Mouse (Mus musculus) embryonic facial prominence, embryonic 14.5 days (tissue): ENCODE results near the gene Gm20388. TPM values are rescaled to one million over a fixed set of nuclear protein-coding genes. Genes with fewer than 3 reads are reported as not detected.

ENCODE experiments used
- ATAC-seq: fragments of 200-750 bp; cut with Nextera tagmentation; 2 replicates; pipeline ENCODE4 v1.8.0; 2017; ENCODE audit warnings: low read depth, moderate number of reproducible peaks, moderate TSS enrichment
- DNase-seq: peaks from one replicate; pipeline ENCODE4 v3.0.0-alpha.2; 2015; ENCODE audit warnings: low spot score
- H3K27ac ChIP-seq: fragments of 300-500 bp; sonication (generic); replicated peaks from 2 replicates; pipeline ENCODE4 v1.5.1; 2014; ENCODE audit warnings: low read depth, mild to moderate bottlenecking, low read length, moderate library complexity
- H3K27me3 ChIP-seq: fragments of 300-500 bp; sonication (generic); replicated peaks from 2 replicates; pipeline ENCODE4 v1.6.1; 2014; ENCODE audit warnings: low read length; ENCODE audit not compliant: control insufficient read depth, insufficient read depth
- H3K36me3 ChIP-seq: fragments of 300-500 bp; sonication (generic); 2 replicates; pipeline ENCODE4 v1.6.1; 2014; ENCODE audit warnings: low read length, mixed read lengths; ENCODE audit not compliant: control insufficient read depth, insufficient read depth
- H3K4me1 ChIP-seq: fragments of 300-500 bp; sonication (generic); 2 replicates; pipeline ENCODE4 v1.6.1; 2014; ENCODE audit warnings: antibody characterized with exemption, low read length; ENCODE audit not compliant: control insufficient read depth, insufficient read depth
- H3K4me2 ChIP-seq: fragments of 300-500 bp; sonication (generic); 2 replicates; pipeline ENCODE4 v1.6.1; 2014; ENCODE audit warnings: low read depth, mild to moderate bottlenecking, low read length, moderate library complexity, mixed read lengths
- H3K4me3 ChIP-seq: fragments of 300-500 bp; sonication (generic); 2 replicates; pipeline ENCODE4 v1.5.1; 2014; ENCODE audit warnings: low read depth, mild to moderate bottlenecking, low read length
- H3K9ac ChIP-seq: fragments of 300-500 bp; sonication (generic); 2 replicates; pipeline ENCODE4 v1.6.1; 2014; ENCODE audit warnings: low read depth, mild to moderate bottlenecking, low read length, moderate library complexity, mixed read lengths
- H3K9me3 ChIP-seq: fragments of 300-500 bp; sonication (generic); 2 replicates; pipeline ENCODE4 v1.6.1; 2016; ENCODE audit warnings: low read length; ENCODE audit not compliant: control insufficient read depth
- WGBS: fragments of 180-500 bp; shearing (Covaris S2); extraction: QIAGEN DNeasy Blood & Tissue Kit; methylation state at CpG from one replicate; pipeline ENCODE4 v1.1.7; 2014; 5-methylcytosine and 5-hydroxymethylcytosine counted together
- polyA plus RNA-seq: library from polyadenylated mRNA; unstranded; fragments of >200 nt; fragmentation: Nextera tagmentation; extraction: Ambion mirVana; gene quantifications from 2 replicates; pipeline ENCODE4 v1.2.1, GENCODE M21; 2014

Gm20388 gene
- polyA plus RNA-seq, 1 experiment from 2014 or later: not detected

GRCm38 (mm10) chr8:123329961-123330360 lies 3419.3 kb downstream of the Gm20388 start:
- ATAC-seq (no peak), DNase-seq (no peak)
- Histone ChIP-seq H3K9ac (no peak overlapping the region), H3K27ac (no peak overlapping the region), H3K27me3 (peaks cover 14% of the 10 kb centered on the region; the same call in 1 of the 2 replicates), H3K4me3 (no peak overlapping the region), H3K9me3 (no peaks in the 10 kb centered on the region), H3K4me2 (no peak overlapping the region), H3K36me3 (no peaks in the 10 kb centered on the region), H3K4me1 (peaks cover 5% of the 10 kb centered on the region; the same call in 1 of the 2 replicates)
- WGBS: 72% methylated on average over 5 of the region's 5 CpGs

- H3K36me3 ChIP-seq: no peaks in the 10 kb centered on the region
- H3K4me3 ChIP-seq: no peak overlapping the region
- no peaks in the 10 kb centered on the region for H3K9me3 ChIP-seq
- H3K27me3 ChIP-seq: peaks cover 14% of the 10 kb centered on the region; the same call in 1 of the 2 replicates
- DNase-seq: no peak
- no peak overlapping the region for H3K27ac ChIP-seq
- H3K4me1 ChIP-seq: peaks cover 5% of the 10 kb centered on the region; the same call in 1 of the 2 replicates
- no peak overlapping the region for H3K4me2 ChIP-seq
- no peak for ATAC-seq
- H3K9ac ChIP-seq: no peak overlapping the region
- 64% methylated on average over 6 of the region's 6 CpGs for WGBS
These were observed 3420.1 kb downstream of the Gm20388 start for GRCm38 (mm10) chr8:123330701-123331100.

- no peaks in the 10 kb centered on the region for H3K9me3 ChIP-seq
These were observed 3420.7 kb downstream of the Gm20388 start for GRCm38 (mm10) chr8:123331301-123331700.

GRCm38 (mm10) chr8:123331810-123332209 lies 3421.2 kb downstream of the Gm20388 start:
- peaks cover 5% of the 10 kb centered on the region; the same call in 1 of the 2 replicates for H3K4me1 ChIP-seq
- H3K27ac ChIP-seq: no peak overlapping the region
- H3K27me3 ChIP-seq: peaks cover 14% of the 10 kb centered on the region; the same call in 1 of the 2 replicates
- H3K36me3 ChIP-seq: no peaks in the 10 kb centered on the region
- no peak overlapping the region for H3K9ac ChIP-seq
- no peaks in the 10 kb centered on the region for H3K9me3 ChIP-seq
- H3K4me3 ChIP-seq: peak overlapping the region; percentile 56
- DNase-seq (no peak), ATAC-seq (no peak)
- H3K4me2 ChIP-seq: peak overlapping the region; percentile 90
- 37% methylated on average over 8 of the region's 8 CpGs for WGBS

More at GRCm38 (mm10) chr8:123331301-123331700, 3420.7 kb downstream of the Gm20388 start:
- 78% methylated on average over 2 of the region's 2 CpGs for WGBS
- no peak overlapping the region for H3K9ac ChIP-seq
- no peak overlapping the region for H3K27ac ChIP-seq
- H3K4me1 ChIP-seq: peaks cover 5% of the 10 kb centered on the region; the same call in 1 of the 2 replicates
- H3K27me3 ChIP-seq: peaks cover 14% of the 10 kb centered on the region; the same call in 1 of the 2 replicates
- no peak for DNase-seq
- no peak for ATAC-seq
- no peaks in the 10 kb centered on the region for H3K36me3 ChIP-seq
- H3K4me2 ChIP-seq: no peak overlapping the region
- no peak overlapping the region for H3K4me3 ChIP-seq

- WGBS: under 1% methylated on average over 26 of the region's 85 CpGs
- H3K27ac ChIP-seq: no peak within 1 kb of the TSS
- DNase-seq: peak; percentile 87
- peak within 1 kb of the TSS; percentile 48 for H3K9ac ChIP-seq
- H3K4me3 ChIP-seq: peak within 1 kb of the TSS; percentile 56
- H3K36me3 ChIP-seq: no peaks in the 10 kb centered on the region
- peaks cover 5% of the 10 kb centered on the region; the same call in 1 of the 2 replicates for H3K4me1 ChIP-seq
- peak within 1 kb of the TSS; percentile 90 for H3K4me2 ChIP-seq
- H3K9me3 ChIP-seq: no peaks in the 10 kb centered on the region
- ATAC-seq: peak; percentile 91
- peaks cover 14% of the 10 kb centered on the region; the same call in 1 of the 2 replicates for H3K27me3 ChIP-seq
These were observed 3421.8 kb downstream of the Gm20388 start, which contains the start of gene Spire2 for GRCm38 (mm10) chr8:123332262-123333090. Gene Spire2, plus strand, starts transcription at chr8:123332713.

- Histone ChIP-seq H3K4me1 (peaks cover 5% of the 10 kb centered on the region; the same call in 1 of the 2 replicates), H3K4me2 (peak overlapping the region; percentile 90), H3K9me3 (no peaks in the 10 kb centered on the region), H3K27me3 (peaks cover 14% of the 10 kb centered on the region; the same call in 1 of the 2 replicates), H3K36me3 (no peaks in the 10 kb centered on the region), H3K4me3 (peak overlapping the region; percentile 56), H3K9ac (peak overlapping the region; percentile 48), H3K27ac (no peak overlapping the region)
- 5% methylated on average over 12 of the region's 21 CpGs for WGBS
- ATAC-seq (no peak), DNase-seq (no peak)
These were observed 3422.5 kb downstream of the Gm20388 start for GRCm38 (mm10) chr8:123333091-123333587.

GRCm38 (mm10) chr8:123333864-123334263 lies 3423.2 kb downstream of the Gm20388 start:
- Histone ChIP-seq H3K9ac (no peak overlapping the region), H3K9me3 (no peaks in the 10 kb centered on the region), H3K4me3 (peak overlapping the region; percentile 2; the same call in 1 of the 2 replicates), H3K36me3 (no peaks in the 10 kb centered on the region), H3K4me2 (peak overlapping the region; percentile 90; the same call in 1 of the 2 replicates), H3K4me1 (peaks cover 5% of the 10 kb centered on the region; the same call in 1 of the 2 replicates), H3K27me3 (peaks cover 14% of the 10 kb centered on the region; the same call in 1 of the 2 replicates), H3K27ac (no peak overlapping the region)
- ATAC-seq: no peak
- 7% methylated on average over 7 of the region's 7 CpGs for WGBS
- DNase-seq: no peak

GRCm38 (mm10) chr8:123334467-123334866 lies 3423.8 kb downstream of the Gm20388 start:
- 0% methylated on average over 1 of the region's 1 CpGs for WGBS

More at GRCm38 (mm10) chr8:123334467-123334866, 3423.8 kb downstream of the Gm20388 start:
- Histone ChIP-seq H3K4me3 (no peak overlapping the region), H3K9ac (no peak overlapping the region), H3K4me2 (no peak overlapping the region), H3K27me3 (peaks cover 14% of the 10 kb centered on the region; the same call in 1 of the 2 replicates), H3K36me3 (no peaks in the 10 kb centered on the region), H3K9me3 (no peaks in the 10 kb centered on the region), H3K27ac (no peak overlapping the region), H3K4me1 (peaks cover 5% of the 10 kb centered on the region; the same call in 1 of the 2 replicates)
- ATAC-seq (no peak), DNase-seq (no peak)
